Mouse (Mus musculus) liver, postnatal 0 days (tissue): ENCODE results near the gene Mllt11.

Experiments used
- CTCF ChIP-seq: sonication (generic); IDR thresholded peaks from 2 replicates; pipeline ENCODE4 v1.5.1; 2016; ENCODE audit warnings: antibody characterized with exemption, low read depth
- EP300 ChIP-seq: IDR thresholded peaks from 2 replicates; pipeline ENCODE4 v1.6.1; 2016; ENCODE audit warnings: antibody characterized with exemption, low read depth, mild to moderate bottlenecking

- TF ChIP-seq CTCF (peak; percentile 92), EP300 (no peak)
Measured at GRCm38 (mm10) chr3:95174011-95174592, 57.9 kb downstream of the Mllt11 start.
